Mouse (Mus musculus) right cerebral cortex, postnatal 4 days (tissue): Measurements from ENCODE around the gene Shcbp1.
A peak's percentile ranks its signal among the peaks of the same experiment; 100 is the strongest.
"Not testable (repeated sequence)": the region's sequence is repeated elsewhere in the genome, so short reads cannot be mapped to it uniquely, and the experiment has no call there.

Experiments used
- DNase-seq: peaks from one replicate; pipeline ENCODE4 v3.0.0-alpha.2; 2022

Shcbp1 gene

GRCm38 (mm10) chr8:4779254-4780055, at the start of gene Shcbp1:
Gene Shcbp1 (minus strand): TSS chr8:4779567.
- DNase-seq = peak; percentile 93

DNA sequence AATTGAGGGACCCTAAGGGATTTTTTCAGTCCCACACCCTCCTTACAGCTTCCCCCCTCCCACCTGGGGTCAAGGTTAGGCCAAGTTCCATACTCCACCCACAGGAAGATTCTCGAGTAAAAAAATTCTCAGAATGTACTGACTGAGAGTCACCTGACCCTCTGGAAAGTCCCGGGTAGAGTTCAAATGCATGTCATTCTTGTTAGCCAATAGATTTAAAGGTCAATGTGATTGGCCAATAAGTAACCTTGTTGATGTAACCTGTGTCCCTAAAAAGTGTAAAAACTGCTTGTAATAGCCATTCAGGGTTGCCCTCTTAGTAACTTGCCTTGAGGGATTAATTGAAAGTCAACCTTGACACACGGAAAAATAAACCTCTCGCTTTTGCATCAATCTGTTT, 29.5 kb upstream of the Shcbp1 start:
- no peak for DNase-seq

DNA sequence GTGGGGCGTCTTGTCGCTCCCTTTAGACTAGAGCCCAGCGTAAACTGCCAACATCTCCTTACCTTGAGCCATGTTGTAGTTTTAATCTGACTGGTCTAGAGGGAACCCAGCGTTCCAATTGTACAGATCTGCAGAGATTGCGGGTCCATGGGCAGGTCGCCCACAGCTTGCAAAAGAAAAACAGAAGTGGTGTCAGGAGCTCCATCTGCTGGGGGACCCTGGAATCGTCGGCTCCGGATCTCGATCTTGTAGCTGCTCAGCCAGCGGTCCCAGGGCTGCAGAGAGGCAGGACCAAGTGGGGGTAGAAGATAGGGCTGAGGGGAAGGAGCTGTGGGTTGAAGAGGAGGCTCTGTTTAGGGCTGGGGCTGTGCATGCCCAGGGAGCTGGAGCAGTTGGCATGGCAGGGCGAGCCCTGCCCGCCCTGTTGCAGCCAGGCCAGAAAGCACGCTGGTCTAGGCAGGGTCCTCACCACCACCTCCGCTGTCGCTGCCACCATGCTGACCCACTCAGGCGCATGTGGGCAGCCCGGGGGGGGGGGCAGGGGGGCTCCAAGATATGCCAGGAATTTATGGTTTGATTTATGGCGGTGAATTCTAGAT, 21.3 kb upstream of the Shcbp1 start:
- DNase-seq = peak; percentile 65

DNA sequence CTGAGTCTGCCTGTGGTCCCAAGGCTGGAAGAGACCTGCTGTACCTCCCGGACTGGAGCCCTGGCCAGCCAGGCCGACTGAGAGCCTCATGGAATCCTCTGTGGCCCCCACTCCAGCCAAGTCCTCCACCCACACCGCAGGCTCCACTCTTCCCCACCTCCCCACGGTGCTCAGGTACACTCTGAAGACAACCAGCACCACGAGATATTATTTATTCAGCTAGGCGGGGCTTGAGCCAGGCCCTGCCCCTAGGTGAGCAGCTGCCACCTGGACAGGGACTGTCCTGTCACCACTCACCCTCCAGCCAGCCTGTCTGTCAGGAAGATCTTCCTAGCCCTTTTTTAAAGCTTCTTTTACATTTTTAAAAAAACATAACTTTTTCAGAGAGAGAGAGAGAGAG, 1.1 kb downstream of the Shcbp1 start:
- no peak for DNase-seq

DNA sequence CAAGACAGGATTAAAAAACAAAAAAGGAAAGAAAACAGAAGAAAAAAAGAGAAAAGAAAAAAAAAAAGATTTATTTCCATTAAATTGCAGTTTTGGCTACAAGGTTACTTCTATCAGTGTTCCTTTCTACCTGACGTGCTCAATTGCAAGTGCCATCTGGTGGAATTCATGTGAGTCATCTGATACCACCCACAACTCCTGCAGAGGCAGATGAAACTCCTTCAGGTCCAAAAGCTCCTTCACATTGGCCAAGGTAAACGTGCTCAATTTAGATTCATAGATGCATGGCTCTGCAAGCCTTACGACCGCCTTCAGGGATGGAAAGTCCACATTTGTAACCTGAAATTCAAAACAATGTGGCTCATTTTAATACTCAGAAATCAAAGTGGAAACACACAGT, 14.6 kb downstream of the Shcbp1 start:
- no peak for DNase-seq

- DNase-seq = no peak
Observed at GRCm38 (mm10) chr8:4753048-4753447, 26.3 kb downstream of the Shcbp1 start.

- DNase-seq = no peak
Observed at GRCm38 (mm10) chr8:4730942-4731341, 48.4 kb downstream of the Shcbp1 start.

- no peak for DNase-seq
Observed at GRCm38 (mm10) chr8:4715546-4715945, 63.8 kb downstream of the Shcbp1 start.

GRCm38 (mm10) chr8:4708346-4708745, 71.0 kb downstream of the Shcbp1 start:
- DNase-seq = not testable (repeated sequence)

- not testable (repeated sequence) for DNase-seq
Observed at GRCm38 (mm10) chr8:4707916-4708315, 71.5 kb downstream of the Shcbp1 start.

DNA sequence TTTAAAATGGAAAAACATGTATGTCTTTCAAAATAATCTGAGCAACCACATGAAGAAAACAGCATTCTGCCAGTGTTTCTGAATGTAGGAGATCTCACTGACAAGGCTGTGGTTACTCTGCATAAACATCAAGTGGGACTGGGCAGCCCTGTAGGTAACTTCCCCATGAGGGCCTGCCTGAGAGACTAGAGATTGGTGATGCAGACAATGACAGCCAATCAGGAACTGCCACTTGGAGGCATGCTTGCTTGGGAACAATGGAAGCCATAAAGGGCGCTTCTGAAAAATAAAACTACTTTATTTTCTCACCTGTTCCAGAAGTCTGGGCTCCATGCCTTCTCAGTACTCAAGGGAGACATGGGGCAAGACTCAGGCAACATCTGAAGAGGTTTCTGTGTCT, 87.7 kb downstream of the Shcbp1 start:
- no peak for DNase-seq
